Comparison of ENCODE assay signal across 8 mouse cellular contexts in genomic region chr17:46629685-46630441, GRCm38 (mm10). TPM values are rescaled to one million over a fixed set of nuclear protein-coding genes. Genes with fewer than 3 reads are reported as not detected.
A peak's percentile ranks its signal among the peaks of the same experiment; 100 is the strongest.
DNase-seq lines count a peak whose midpoint lies in the region; ATAC-seq lines count a peak whose summit lies in the region.

No protein-coding gene starts in this region.

- peak; percentile 56 for DNase-seq in left cerebral cortex, postnatal 4 days
- DNase-seq in left cerebral cortex, postnatal 25 days (ENCODE audit: low spot score in 2 of 2): no peak
- peak; percentile 83 for DNase-seq in forebrain, embryonic 11.5 days (ENCODE audit: low spot score)
- DNase-seq in hindbrain, embryonic 14.5 days (ENCODE audit: low spot score): no peak
- peak; percentile 68 for DNase-seq in liver, embryonic 11.5 days (ENCODE audit: low spot score)
- peak; percentile 79 for DNase-seq in neural tube, embryonic 10.5 days (ENCODE audit: extremely low spot score, low spot score)
- no peak for DNase-seq in right cerebral cortex, adult 2 months (ENCODE audit: low spot score in 2 of 2)
- no peak for DNase-seq in gastrocnemius, adult 8-10 months (ENCODE audit: low spot score in 2 of 2)

- peak overlapping the region; percentile 75 for H3K4me2 ChIP-seq in forebrain, embryonic 11.5 days (ENCODE audit: low read depth, low read length, severe bottlenecking)
- H3K4me2 ChIP-seq in hindbrain, embryonic 14.5 days (replicated peaks): peak overlapping the region; percentile 83
- H3K4me2 ChIP-seq in liver, embryonic 11.5 days: peak overlapping the region; percentile 74

- H3K9ac ChIP-seq in forebrain, embryonic 11.5 days (ENCODE audit: low read length): peak overlapping the region; percentile 94; the same call in 1 of the 2 replicates
- peak overlapping the region; percentile 34; the same call in 1 of the 2 replicates for H3K9ac ChIP-seq in hindbrain, embryonic 14.5 days
- H3K9ac ChIP-seq in liver, embryonic 11.5 days (ENCODE audit: low read depth, low read length): peak overlapping the region; percentile 73; the same call in 1 of the 2 replicates

- H3K27me3 ChIP-seq in forebrain, embryonic 11.5 days (ENCODE audit: control insufficient read depth, insufficient read depth, low read length): no peaks in the 10 kb centered on the region
- no peaks in the 10 kb centered on the region for H3K27me3 ChIP-seq in hindbrain, embryonic 14.5 days (ENCODE audit: control insufficient read depth, insufficient read depth, low read length)
- H3K27me3 ChIP-seq in liver, embryonic 11.5 days (replicated peaks; ENCODE audit: control insufficient read depth, insufficient read depth, low read length): peaks cover 23% of the 10 kb centered on the region

- peak; percentile 64 for ATAC-seq in forebrain, embryonic 11.5 days (replicated peaks; ENCODE audit: low FRiP score)
- ATAC-seq in hindbrain, embryonic 14.5 days (ENCODE audit: low FRiP score): peak; percentile 46; the same call in 1 of the 2 replicates
- ATAC-seq in liver, embryonic 11.5 days (replicated peaks; ENCODE audit: low FRiP score): peak; percentile 37; the same call in 1 of the 2 replicates

- 12% methylated on average over 12 of the region's 12 CpGs for WGBS in forebrain, embryonic 11.5 days
- 4% methylated on average over 12 of the region's 12 CpGs for WGBS in hindbrain, embryonic 14.5 days
- 19% methylated on average over 11 of the region's 12 CpGs for WGBS in liver, embryonic 11.5 days

- H3K27ac ChIP-seq in forebrain, embryonic 11.5 days (ENCODE audit: low read depth, low read length): peak overlapping the region; percentile 72
- H3K27ac ChIP-seq in hindbrain, embryonic 14.5 days: peak overlapping the region; percentile 77
- H3K27ac ChIP-seq in liver, embryonic 11.5 days (ENCODE audit: low read depth, low read length): peak overlapping the region; percentile 44

- H3K36me3 ChIP-seq in forebrain, embryonic 11.5 days (ENCODE audit: control insufficient read depth, insufficient read depth, low read length): no peaks in the 10 kb centered on the region
- peaks cover 32% of the 10 kb centered on the region for H3K36me3 ChIP-seq in hindbrain, embryonic 14.5 days (replicated peaks; ENCODE audit: control insufficient read depth, insufficient read depth)
- H3K36me3 ChIP-seq in liver, embryonic 11.5 days (ENCODE audit: control insufficient read depth, insufficient read depth, low read length): no peaks in the 10 kb centered on the region

- intact Hi-C loops in left cerebral cortex, postnatal 4 days (cut with DNase I): no loop called here
- intact Hi-C loops in left cerebral cortex, postnatal 25 days (cut with DNase I): no loop called here

- H3K4me1 ChIP-seq in forebrain, embryonic 11.5 days (replicated peaks; ENCODE audit: control insufficient read depth, insufficient read depth, low read length): peaks cover 12% of the 10 kb centered on the region
- H3K4me1 ChIP-seq in hindbrain, embryonic 14.5 days (replicated peaks; ENCODE audit: control insufficient read depth, insufficient read depth, low read length): peaks cover 24% of the 10 kb centered on the region
- peaks cover 26% of the 10 kb centered on the region for H3K4me1 ChIP-seq in liver, embryonic 11.5 days (replicated peaks; ENCODE audit: control insufficient read depth, insufficient read depth, low read length)

- H3K4me3 ChIP-seq in forebrain, embryonic 11.5 days (ENCODE audit: low read depth, low read length): peak overlapping the region; percentile 91
- H3K4me3 ChIP-seq in hindbrain, embryonic 14.5 days (replicated peaks; ENCODE audit: low read length): peak overlapping the region; percentile 72
- H3K4me3 ChIP-seq in liver, embryonic 11.5 days (ENCODE audit: low read depth, low read length): peak overlapping the region; percentile 60

- H3K9me3 ChIP-seq in forebrain, embryonic 11.5 days (ENCODE audit: control insufficient read depth, low read length): no peaks in the 10 kb centered on the region
- H3K9me3 ChIP-seq in hindbrain, embryonic 14.5 days (ENCODE audit: control insufficient read depth, low read length): no peaks in the 10 kb centered on the region
- H3K9me3 ChIP-seq in liver, embryonic 11.5 days (ENCODE audit: control insufficient read depth, low read length): no peaks in the 10 kb centered on the region

RNA-seq across cellular contexts. Expression of gene Ptk7, which starts 0.6 kb away (rescaled TPM):
- total RNA-seq in left cerebral cortex, postnatal 4 days (2021): 10 to 100 TPM; 29.8 to 30.6 TPM
- 10 to 100 TPM in 1 of 2 experiments, 1 to 10 TPM in 1; 9.5 to 10.5 TPM for total RNA-seq in left cerebral cortex, postnatal 25 days (2021)
- polyA plus RNA-seq in forebrain, embryonic 11.5 days (2014; fragmentation: Nextera tagmentation; extraction: Ambion mirVana): 40.8 and 43.3 TPM in 2 replicates
- polyA plus RNA-seq in hindbrain, embryonic 14.5 days (2014; fragmentation: Nextera tagmentation; extraction: Ambion mirVana): 19.2 and 20.6 TPM in 2 replicates
- polyA plus RNA-seq in liver, embryonic 11.5 days (2014; fragmentation: Nextera tagmentation; extraction: Ambion mirVana): 24.5 and 24.7 TPM in 2 replicates
- total RNA-seq in gastrocnemius, adult 8-10 months (2022): under 1 TPM; 0.15 to 0.38 (median 0.30) TPM

RNA-seq across cellular contexts. Expression of gene Klc4, which starts 16.0 kb away (rescaled TPM):
- 10 to 100 TPM; 18.9 to 20.4 TPM for total RNA-seq in left cerebral cortex, postnatal 4 days (2021)
- total RNA-seq in left cerebral cortex, postnatal 25 days (2021): 10 to 100 TPM; 17.8 to 20.4 TPM
- 34.9 and 35.8 TPM in 2 replicates for polyA plus RNA-seq in forebrain, embryonic 11.5 days (2014; fragmentation: Nextera tagmentation; extraction: Ambion mirVana)
- polyA plus RNA-seq in hindbrain, embryonic 14.5 days (2014; fragmentation: Nextera tagmentation; extraction: Ambion mirVana): 26.2 and 30.5 TPM in 2 replicates
- polyA plus RNA-seq in liver, embryonic 11.5 days (2014; fragmentation: Nextera tagmentation; extraction: Ambion mirVana): 10.8 and 12.3 TPM in 2 replicates
- total RNA-seq in gastrocnemius, adult 8-10 months (2022): 10 to 100 TPM; 13.2 to 14.4 (median 13.5) TPM

RNA-seq across cellular contexts. Expression of gene Mrpl2, which starts 16.2 kb away (rescaled TPM):
- 10 to 100 TPM; 34.3 to 43.6 TPM for total RNA-seq in left cerebral cortex, postnatal 4 days (2021)
- 10 to 100 TPM; 51.0 to 51.5 TPM for total RNA-seq in left cerebral cortex, postnatal 25 days (2021)
- polyA plus RNA-seq in forebrain, embryonic 11.5 days (2014; fragmentation: Nextera tagmentation; extraction: Ambion mirVana): 111 and 117 TPM in 2 replicates
- 66.5 and 71.2 TPM in 2 replicates for polyA plus RNA-seq in hindbrain, embryonic 14.5 days (2014; fragmentation: Nextera tagmentation; extraction: Ambion mirVana)
- polyA plus RNA-seq in liver, embryonic 11.5 days (2014; fragmentation: Nextera tagmentation; extraction: Ambion mirVana): 151 and 165 TPM in 2 replicates
- 100 to 1,000 TPM in 2 of 4 experiments, 10 to 100 TPM in 2; 88.6 to 106 (median 98.1) TPM for total RNA-seq in gastrocnemius, adult 8-10 months (2022)

RNA-seq across cellular contexts. Expression of gene Cul7, which starts 20.3 kb away (rescaled TPM):
- 10 to 100 TPM; 64.7 to 71.0 TPM for total RNA-seq in left cerebral cortex, postnatal 4 days (2021)
- 10 to 100 TPM; 25.6 to 27.1 TPM for total RNA-seq in left cerebral cortex, postnatal 25 days (2021)
- polyA plus RNA-seq in forebrain, embryonic 11.5 days (2014; fragmentation: Nextera tagmentation; extraction: Ambion mirVana): 34.4 and 34.9 TPM in 2 replicates
- 29.7 and 30.2 TPM in 2 replicates for polyA plus RNA-seq in hindbrain, embryonic 14.5 days (2014; fragmentation: Nextera tagmentation; extraction: Ambion mirVana)
- polyA plus RNA-seq in liver, embryonic 11.5 days (2014; fragmentation: Nextera tagmentation; extraction: Ambion mirVana): 24.1 and 28.2 TPM in 2 replicates
- total RNA-seq in gastrocnemius, adult 8-10 months (2022): 1 to 10 TPM; 2.7 to 3.7 (median 3.0) TPM

RNA-seq across cellular contexts. Expression of gene Rrp36, which starts 44.3 kb away (rescaled TPM):
- 10 to 100 TPM; 19.0 to 22.7 TPM for total RNA-seq in left cerebral cortex, postnatal 4 days (2021)
- total RNA-seq in left cerebral cortex, postnatal 25 days (2021): 10 to 100 TPM; 17.1 to 18.2 TPM
- polyA plus RNA-seq in forebrain, embryonic 11.5 days (2014; fragmentation: Nextera tagmentation; extraction: Ambion mirVana): 61.0 and 64.1 TPM in 2 replicates
- polyA plus RNA-seq in hindbrain, embryonic 14.5 days (2014; fragmentation: Nextera tagmentation; extraction: Ambion mirVana): 41.6 and 44.7 TPM in 2 replicates
- polyA plus RNA-seq in liver, embryonic 11.5 days (2014; fragmentation: Nextera tagmentation; extraction: Ambion mirVana): 52.0 and 56.5 TPM in 2 replicates
- total RNA-seq in gastrocnemius, adult 8-10 months (2022): 10 to 100 TPM in 1 of 4 experiments, 1 to 10 TPM in 3; 8.7 to 10.7 (median 9.2) TPM

Comparison
In these comparisons a context has a peak if more than half of its experiments do, and no peak if none do; other contexts are left out.
1. DNase-seq: peak in left cerebral cortex, postnatal 4 days (single experiment), forebrain, embryonic 11.5 days (single experiment), liver, embryonic 11.5 days (single experiment) and neural tube, embryonic 10.5 days (single experiment); none in left cerebral cortex, postnatal 25 days (0 of 2), hindbrain, embryonic 14.5 days (single experiment), right cerebral cortex, adult 2 months (0 of 2) and gastrocnemius, adult 8-10 months (0 of 2).
2. H3K9ac ChIP-seq: peak in every context shown above with its lines; median percentile 94 in forebrain, embryonic 11.5 days; 73 in liver, embryonic 11.5 days; 34 in hindbrain, embryonic 14.5 days.
3. RNA of gene Ptk7, which starts 0.6 kb away (total RNA-seq): 29.8 to 30.6 TPM in left cerebral cortex, postnatal 4 days and 9.5 to 10.5 TPM in left cerebral cortex, postnatal 25 days; 0.15 to 0.38 TPM in gastrocnemius, adult 8-10 months; every median in the first group is over 4 times any median in the second.
4. Peak in every context shown above with its lines, with median percentiles within 50 percentile points of each other: ATAC-seq, H3K27ac ChIP-seq, H3K4me2 ChIP-seq and H3K4me3 ChIP-seq.